Mouse (Mus musculus) G1E (cell line): ENCODE results near the gene Ptprm.

Source experiments
- CTCF ChIP-seq: IDR thresholded peaks from 2 replicates; pipeline ENCODE4 v1.5.1; 2012; ENCODE audit warnings: low read depth, low read length, inconsistent platforms, mixed read lengths
- GATA1 ChIP-seq: IDR thresholded peaks from 2 replicates; pipeline ENCODE4 v1.6.1; 2012; ENCODE audit warnings: borderline replicate concordance, low read length, inconsistent platforms, mixed read lengths
- GATA2 ChIP-seq: IDR thresholded peaks from 2 replicates; pipeline ENCODE4 v1.6.1; 2012; ENCODE audit warnings: low read depth, low read length, inconsistent platforms, borderline replicate concordance
- POLR2AphosphoS5 ChIP-seq: IDR thresholded peaks from 2 replicates; pipeline ENCODE4 v1.6.1; 2012; ENCODE audit warnings: low read depth, low read length, inconsistent platforms; ENCODE audit not compliant: insufficient replicate concordance
- TAL1 ChIP-seq: conservative IDR thresholded peaks from 2 replicates; pipeline ENCODE4 v1.6.1; 2012; ENCODE audit warnings: low read depth, low read length, inconsistent platforms, mixed read lengths

DNA sequence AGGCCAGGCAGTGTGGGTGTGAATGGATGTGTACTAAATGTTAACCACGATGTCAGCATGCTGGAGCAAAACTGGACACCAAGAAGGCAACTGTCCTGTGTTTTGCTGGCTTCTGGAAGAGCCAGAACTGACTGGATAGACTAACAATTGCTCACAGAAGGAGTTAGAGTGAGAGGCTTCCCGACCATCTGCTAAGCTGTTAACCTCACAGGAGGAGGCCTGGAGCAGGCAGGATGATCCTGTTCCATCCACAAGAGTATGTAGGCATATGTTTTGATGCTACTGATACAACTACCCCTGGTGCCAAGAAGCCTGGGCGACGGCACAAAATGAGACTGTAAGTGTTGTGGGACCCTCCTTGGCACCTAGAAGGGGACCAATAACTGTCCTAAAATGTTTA is 444.4 kb downstream of the Ptprm start:
- TF ChIP-seq CTCF: no peak
- TF ChIP-seq GATA1: no peak
- TF ChIP-seq TAL1: no peak
- TF ChIP-seq POLR2AphosphoS5: no peak
- no peak for TF ChIP-seq GATA2
